Mouse (Mus musculus): ENCODE data around the gene Dcun1d2.

The Dcun1d2 gene

DNA sequence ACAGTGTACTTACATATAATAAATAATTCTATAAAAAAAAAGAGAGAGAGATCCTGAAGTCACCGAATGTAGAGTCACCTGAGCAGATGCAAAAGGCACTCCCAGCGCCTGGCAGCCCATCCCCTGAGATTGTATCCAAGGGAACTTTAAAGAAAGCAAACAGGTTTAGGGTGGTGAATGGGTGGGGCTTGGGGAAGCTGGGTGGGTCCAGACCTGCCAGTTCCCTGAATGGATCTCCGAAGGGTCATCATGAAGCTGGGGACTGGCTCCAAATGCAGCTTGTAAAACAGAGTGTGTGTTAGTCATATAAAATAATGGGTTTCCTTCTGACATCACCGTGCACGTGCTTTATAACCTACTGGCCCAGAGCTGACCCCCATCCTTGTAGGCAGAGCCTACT lies 81.6 kb downstream of the Dcun1d2 start:
- DNase-seq (ENCODE audit: low spot score): no peak
